Mouse (Mus musculus) testis, adult 2 months (tissue): Measurements from ENCODE around the gene Trpc4ap. TPM values are rescaled to one million over a fixed set of nuclear protein-coding genes. Genes with fewer than 3 reads are reported as not detected.

Experiments used
- H3K27ac ChIP-seq: fragments of 200-500 bp; 2 replicates; pipeline ENCODE4 v1.5.1; 2012; ENCODE audit warnings: low read depth, low read length; ENCODE audit not compliant: control insufficient read depth, insufficient read depth
- H3K27me3 ChIP-seq: fragments of 200-500 bp; 2 replicates; pipeline ENCODE4 v1.6.1; 2012; ENCODE audit warnings: mild to moderate bottlenecking, low read length, moderate library complexity; ENCODE audit not compliant: control insufficient read depth, insufficient read depth
- H3K36me3 ChIP-seq: fragments of 200-500 bp; 2 replicates; pipeline ENCODE4 v1.6.1; 2012; ENCODE audit warnings: mild to moderate bottlenecking, low read length; ENCODE audit not compliant: control insufficient read depth, insufficient read depth
- H3K4me1 ChIP-seq: fragments of 200-500 bp; 2 replicates; pipeline ENCODE4 v1.6.1; 2012; ENCODE audit warnings: low read length; ENCODE audit not compliant: control insufficient read depth, insufficient read depth
- H3K4me3 ChIP-seq: fragments of 200-500 bp; 2 replicates; pipeline ENCODE4 v1.5.1; 2012; ENCODE audit warnings: low read depth, mild to moderate bottlenecking, low read length, moderate library complexity, mixed read lengths; ENCODE audit not compliant: control insufficient read depth
- CTCF ChIP-seq: fragments of 200-500 bp; IDR thresholded peaks from 2 replicates; pipeline ENCODE4 v1.5.1; 2012; ENCODE audit warnings: low read depth, mild to moderate bottlenecking, inconsistent platforms, low read length, moderate library complexity; ENCODE audit not compliant: control insufficient read depth, insufficient read depth, insufficient replicate concordance
- POLR2A ChIP-seq: fragments of 200-500 bp; IDR thresholded peaks from 2 replicates; pipeline ENCODE4 v1.6.1; 2012; ENCODE audit warnings: low read depth, mild to moderate bottlenecking, inconsistent platforms, low read length, moderate library complexity; ENCODE audit not compliant: control insufficient read depth
- polyA plus RNA-seq: library from polyadenylated mRNA; depleted of rRNA; stranded (reverse); fragments of >200 nt; gene quantifications from 2 replicates; pipeline ENCODE4 v1.2.3, GENCODE M21; 2012

Trpc4ap gene
- polyA plus RNA-seq, 1 experiment: 82.2 TPM

DNA sequence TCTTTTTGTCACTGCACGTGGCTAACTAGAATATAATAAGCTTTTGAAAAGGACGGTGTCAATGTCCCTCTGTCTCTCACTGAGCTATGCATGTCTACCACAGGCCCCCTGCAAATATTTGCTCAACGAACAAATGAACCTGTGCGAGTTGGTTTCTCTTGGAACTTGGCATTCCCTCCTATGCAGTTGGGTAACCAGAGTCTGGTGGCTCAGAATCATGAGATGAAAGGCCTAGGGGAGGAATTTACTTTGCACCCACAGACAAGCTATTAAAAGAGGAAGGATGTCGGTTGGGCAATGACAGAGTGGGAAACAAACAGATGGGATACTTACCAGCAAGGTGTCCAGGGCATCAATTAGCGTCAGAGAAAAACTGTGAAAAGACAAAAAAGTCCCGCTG lies 34.1 kb upstream of the Trpc4ap start:
- TF ChIP-seq POLR2A (no peak), CTCF (no peak)
- H3K27ac ChIP-seq: no peak overlapping the region
- no peak overlapping the region for H3K4me3 ChIP-seq
- no peaks in the 10 kb centered on the region for H3K27me3 ChIP-seq
- H3K36me3 ChIP-seq: no peaks in the 10 kb centered on the region
- H3K4me1 ChIP-seq: peaks cover 8% of the 10 kb centered on the region

DNA sequence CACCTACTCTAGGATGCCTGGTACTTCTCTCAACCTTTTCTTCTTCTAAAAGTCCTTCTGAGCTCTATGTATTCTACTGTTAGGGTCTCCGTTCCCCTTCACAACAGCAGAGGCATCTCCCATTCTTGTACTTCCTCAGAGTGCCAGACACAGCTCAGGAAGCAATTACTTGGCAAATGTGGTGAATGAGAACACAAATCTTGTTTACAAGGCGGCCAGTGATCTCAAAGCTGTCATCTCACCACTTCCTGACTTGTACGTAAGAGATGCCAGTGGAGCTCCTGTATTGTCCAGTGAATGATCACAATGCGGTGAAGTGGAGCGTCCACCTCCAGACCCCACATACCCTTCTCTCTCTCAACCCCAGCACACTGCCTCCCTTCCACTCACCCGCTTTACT lies 32.3 kb upstream of the Trpc4ap start:
- Histone ChIP-seq H3K27me3 (no peaks in the 10 kb centered on the region), H3K36me3 (no peaks in the 10 kb centered on the region; the same call in 1 of the 2 replicates)
- TF ChIP-seq POLR2A: no peak
- no peak for TF ChIP-seq CTCF

DNA sequence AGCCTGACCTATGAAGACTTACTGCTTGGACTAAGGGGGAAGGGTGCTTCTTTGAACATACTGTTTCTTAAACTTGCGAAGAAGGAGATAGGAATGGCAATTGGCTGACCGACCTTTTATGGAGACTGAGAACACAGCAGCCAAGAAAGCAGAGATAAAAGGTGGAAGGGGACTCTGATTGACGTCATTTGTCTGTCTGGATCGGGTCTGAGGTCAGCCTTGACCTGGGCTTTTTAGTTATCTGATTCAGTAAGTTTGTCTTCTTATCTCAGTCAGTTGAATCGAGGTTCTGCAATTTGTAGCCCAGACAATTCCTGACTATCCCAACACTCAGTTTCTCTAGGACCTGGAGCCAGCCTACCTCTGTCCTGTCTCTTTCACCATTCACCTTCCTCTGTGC lies 31.9 kb upstream of the Trpc4ap start:
- Histone ChIP-seq H3K4me3 (no peak overlapping the region), H3K36me3 (no peaks in the 10 kb centered on the region; the same call in 1 of the 2 replicates), H3K27me3 (no peaks in the 10 kb centered on the region), H3K4me1 (peaks cover 6% of the 10 kb centered on the region), H3K27ac (no peak overlapping the region)
- TF ChIP-seq POLR2A (no peak), CTCF (no peak)

More for the DNA sequence above, 32.3 kb upstream of the Trpc4ap start:
- Histone ChIP-seq H3K27ac (no peak overlapping the region), H3K4me1 (peaks cover 8% of the 10 kb centered on the region), H3K4me3 (no peak overlapping the region)

DNA sequence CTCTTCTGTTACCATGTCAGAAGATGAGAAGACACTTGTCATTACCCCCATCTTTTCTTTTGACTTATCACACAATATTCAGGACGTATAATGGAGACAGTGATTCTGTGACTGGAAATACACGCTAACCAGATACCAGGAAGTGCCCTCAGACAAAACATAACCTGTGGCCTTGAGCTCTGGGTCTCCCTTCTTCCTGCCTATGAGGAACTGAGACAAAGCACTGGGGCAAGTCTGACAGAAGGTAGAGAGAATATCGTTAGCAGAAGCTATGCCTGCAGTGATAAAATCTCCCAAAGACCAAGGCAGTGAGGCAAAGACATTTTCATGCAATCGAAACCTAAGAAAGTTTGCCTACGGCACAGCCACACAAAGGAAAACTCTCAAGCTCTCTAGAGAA lies 28.4 kb upstream of the Trpc4ap start:
- no peak for TF ChIP-seq POLR2A
- Histone ChIP-seq H3K27ac (no peak overlapping the region), H3K27me3 (no peaks in the 10 kb centered on the region), H3K4me3 (no peak overlapping the region), H3K36me3 (no peaks in the 10 kb centered on the region; the same call in 1 of the 2 replicates), H3K4me1 (no peaks in the 10 kb centered on the region)

DNA sequence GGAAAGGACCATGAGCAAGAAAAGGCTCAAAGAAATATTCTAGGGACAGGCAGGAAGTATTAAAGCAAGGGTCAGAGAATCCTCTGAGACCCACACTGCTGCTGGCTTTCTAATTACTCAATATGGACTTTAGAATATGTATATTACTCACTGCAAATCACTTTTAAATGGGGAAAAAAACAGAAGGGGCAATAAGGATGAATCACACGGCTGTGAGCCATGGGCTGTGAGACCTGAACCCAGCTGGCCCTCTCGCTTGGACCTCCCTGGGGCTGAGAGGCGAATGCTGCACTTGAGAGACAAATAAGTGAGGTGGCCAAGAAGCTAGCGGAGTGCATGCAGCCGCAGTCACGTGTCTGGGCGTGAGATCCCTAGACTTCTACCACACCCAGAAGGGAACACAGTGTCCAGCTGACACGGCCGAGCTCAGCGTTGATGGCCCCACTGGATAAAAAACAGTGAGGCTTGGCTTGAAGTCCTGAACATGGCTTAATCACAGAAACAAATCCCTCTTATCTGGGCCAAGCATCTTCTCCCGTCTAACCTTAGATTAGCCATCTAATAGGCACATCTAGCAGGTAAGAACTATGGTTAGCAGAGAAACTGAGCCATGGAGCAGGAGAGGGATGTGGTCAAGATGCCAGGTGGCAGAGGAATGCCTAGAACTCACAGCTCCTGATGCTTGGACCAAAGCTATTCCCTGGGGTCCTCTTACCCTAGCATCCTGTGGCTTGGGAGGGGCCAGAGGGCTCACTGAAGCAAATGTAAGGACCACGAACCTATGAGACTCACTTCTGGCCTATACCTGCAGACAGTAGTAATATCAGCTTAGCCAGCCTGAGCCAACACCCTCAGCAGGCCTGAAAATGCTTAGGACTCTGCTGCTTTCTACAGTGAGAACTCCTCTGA lies 25.2 kb upstream of the Trpc4ap start:
- H3K27ac ChIP-seq: no peak overlapping the region
- no peaks in the 10 kb centered on the region for H3K4me1 ChIP-seq
- no peaks in the 10 kb centered on the region for H3K27me3 ChIP-seq
- TF ChIP-seq CTCF (no peak), POLR2A (no peak)
- H3K4me3 ChIP-seq: no peak overlapping the region
- H3K36me3 ChIP-seq: no peaks in the 10 kb centered on the region; the same call in 1 of the 2 replicates

DNA sequence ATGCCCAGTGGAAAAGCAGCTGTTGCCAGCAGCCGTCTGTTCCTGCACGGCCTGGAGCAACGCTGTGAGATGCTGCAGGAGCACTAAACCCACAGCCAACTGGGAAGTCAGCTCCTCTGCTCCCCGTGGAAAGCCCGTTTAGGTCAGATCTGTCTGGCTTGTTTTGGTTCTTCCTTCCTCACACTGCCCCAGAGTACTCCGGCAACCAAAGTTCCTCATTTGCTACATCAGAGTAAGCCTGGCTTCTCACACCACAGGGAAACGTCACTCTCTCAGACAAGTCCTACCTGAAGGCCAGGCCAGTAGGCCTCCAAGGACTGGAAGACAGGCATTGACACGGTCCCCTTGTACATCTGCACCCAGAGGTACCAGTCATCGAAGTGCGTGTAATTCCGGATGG lies 18.4 kb upstream of the Trpc4ap start:
- Histone ChIP-seq H3K27me3 (no peaks in the 10 kb centered on the region), H3K27ac (no peak overlapping the region), H3K36me3 (peaks cover 1% of the 10 kb centered on the region), H3K4me1 (no peaks in the 10 kb centered on the region; the same call in 1 of the 2 replicates), H3K4me3 (no peak overlapping the region)
- no peak for TF ChIP-seq POLR2A
- no peak for TF ChIP-seq CTCF

DNA sequence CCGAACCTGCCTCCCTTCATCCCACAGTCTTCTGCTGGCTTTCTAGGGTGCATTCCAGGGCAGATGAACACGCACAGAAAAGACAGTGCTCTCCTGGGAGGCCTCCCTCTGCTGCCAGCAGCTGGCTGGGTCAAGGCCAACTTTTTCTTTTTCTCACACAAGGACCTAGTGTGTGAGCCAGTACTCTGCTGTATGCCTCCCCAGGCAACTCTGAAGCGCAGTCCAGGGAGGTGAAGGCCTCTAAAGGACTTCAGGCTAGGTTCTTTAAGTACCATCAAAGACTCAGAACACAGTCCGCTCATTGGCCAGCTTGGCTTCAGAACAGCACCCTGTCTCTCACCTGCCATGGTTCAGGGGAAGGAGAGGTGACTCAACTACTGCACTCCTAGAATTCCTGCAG lies 15.1 kb upstream of the Trpc4ap start:
- peaks cover 1% of the 10 kb centered on the region for H3K36me3 ChIP-seq

More for the DNA sequence above, 15.1 kb upstream of the Trpc4ap start:
- H3K4me3 ChIP-seq: no peak overlapping the region
- H3K27ac ChIP-seq: no peak overlapping the region
- H3K4me1 ChIP-seq: no peaks in the 10 kb centered on the region; the same call in 1 of the 2 replicates
- TF ChIP-seq POLR2A (no peak), CTCF (no peak)
- no peaks in the 10 kb centered on the region for H3K27me3 ChIP-seq
